Mouse (Mus musculus) adipocyte (in vitro differentiated cells): ENCODE measurements around the gene Eva1b.
A peak's percentile ranks its signal among the peaks of the same experiment; 100 is the strongest.

ENCODE experiments used
- DNase-seq: peaks from one replicate; pipeline ENCODE4 v3.0.0-alpha.2; 2016; ENCODE audit warnings: low spot score

Eva1b gene

DNA sequence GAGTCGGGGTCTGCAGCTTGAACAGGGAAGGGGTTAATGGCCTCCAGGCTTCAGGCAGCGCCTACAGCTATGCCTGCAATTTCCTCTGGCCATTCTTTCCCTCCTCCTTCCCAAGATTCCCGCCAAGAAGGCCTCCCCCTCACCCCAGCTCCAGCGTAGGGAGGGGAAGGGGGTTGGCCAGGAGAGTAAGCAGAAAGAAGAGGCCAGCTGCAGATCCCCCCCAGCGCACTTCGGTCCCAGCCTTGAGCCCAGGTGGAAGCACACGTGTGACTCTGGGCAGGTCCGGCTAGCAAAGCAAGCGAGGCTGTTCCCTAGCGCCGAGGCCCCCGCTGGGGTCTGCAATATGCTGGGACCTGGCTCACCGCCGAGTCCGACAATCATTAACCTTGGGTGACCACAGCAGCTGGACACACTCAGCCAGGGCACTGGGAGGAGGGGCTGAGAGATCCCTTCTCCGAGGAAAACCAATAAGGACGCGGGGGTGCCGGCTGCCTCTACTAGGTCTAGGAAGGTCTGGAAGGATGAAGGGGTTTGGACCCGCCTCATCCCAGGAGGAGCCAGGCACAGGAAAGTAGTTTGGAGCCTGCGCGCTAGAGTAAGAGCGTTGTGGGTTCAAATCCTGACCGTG is at the start of gene Eva1b:
Gene Eva1b, plus strand, starts transcription at position 212 of the 628 bp plus-strand sequence.
- no peak for DNase-seq

DNA sequence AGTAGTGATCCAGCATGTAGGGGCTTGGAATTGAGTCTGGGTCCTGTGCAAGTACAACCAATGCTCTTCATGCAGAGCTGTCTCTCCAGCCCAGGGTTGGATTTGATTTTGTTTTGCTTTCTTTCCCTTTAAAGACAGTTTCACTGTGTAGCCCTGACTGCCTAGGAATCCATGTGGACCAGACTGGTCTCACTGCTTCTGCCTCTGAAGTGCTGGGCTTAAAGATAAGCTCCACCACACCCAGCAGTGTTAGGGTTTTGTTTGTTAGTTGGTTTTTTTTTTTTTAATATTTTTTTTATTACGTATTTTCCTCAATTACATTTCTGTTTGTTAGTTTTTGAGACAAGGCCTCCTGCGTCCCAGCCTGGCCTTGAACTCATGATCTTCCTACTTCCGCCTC is 48.2 kb upstream of the Eva1b start:
- no peak for DNase-seq

DNA sequence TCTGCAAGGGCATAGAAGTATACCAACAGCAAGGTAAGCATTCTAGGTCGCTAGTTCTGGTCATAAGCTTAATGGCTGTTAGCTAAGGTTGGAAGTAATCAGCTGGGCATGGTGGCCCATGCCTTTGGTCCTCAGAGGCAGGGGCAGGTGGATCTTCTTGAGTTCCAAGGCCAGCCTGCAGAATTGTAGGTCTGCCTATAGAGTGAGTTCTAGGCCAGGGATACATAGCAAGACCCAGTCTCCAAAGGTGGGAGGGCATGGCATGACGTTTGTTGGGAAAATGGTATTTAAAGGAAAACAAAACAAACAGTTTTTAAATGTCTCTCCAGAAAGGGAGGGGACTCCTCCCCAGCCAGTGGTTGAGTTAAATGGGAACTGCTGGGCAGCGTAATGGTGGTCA is 46.8 kb upstream of the Eva1b start:
- no peak for DNase-seq

DNA sequence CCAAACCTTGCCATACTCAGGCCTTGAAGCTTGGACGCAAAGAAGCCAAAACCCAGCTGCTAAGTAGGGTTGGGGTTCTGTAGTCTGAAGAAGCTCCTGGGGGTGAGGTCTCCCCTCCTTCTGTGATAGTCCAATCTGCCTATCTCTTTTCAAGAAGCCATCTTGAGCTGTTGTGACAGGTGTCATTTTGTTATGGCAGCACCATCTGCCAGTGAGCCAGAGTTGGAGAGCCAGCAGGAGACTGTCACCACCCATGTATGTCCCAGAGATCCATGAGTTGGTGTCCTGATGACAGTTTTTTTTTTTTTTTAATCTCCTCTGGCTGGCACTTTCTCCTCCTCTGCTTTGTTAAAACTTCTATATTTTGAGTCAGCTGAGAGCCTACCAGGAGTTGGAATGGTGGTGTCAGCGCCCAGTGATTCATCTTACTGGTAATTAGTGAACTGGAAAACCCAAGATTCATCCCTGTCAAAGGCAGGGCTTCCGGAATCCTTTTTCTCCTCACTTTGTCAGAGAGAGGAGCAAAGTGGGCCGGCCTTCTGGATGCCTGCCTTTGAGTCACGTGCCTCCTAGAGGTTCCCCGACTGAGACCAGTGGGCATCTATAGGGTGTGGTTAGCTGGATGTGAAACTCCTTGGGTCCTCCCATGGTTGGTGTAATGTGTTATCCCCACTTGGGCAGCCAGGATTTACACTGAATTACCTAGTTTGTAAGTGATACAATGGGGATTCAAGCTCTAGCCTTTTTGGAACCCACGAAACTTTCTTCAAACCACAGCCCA is 45.3 kb upstream of the Eva1b start:
- DNase-seq = peak; percentile 75

DNA sequence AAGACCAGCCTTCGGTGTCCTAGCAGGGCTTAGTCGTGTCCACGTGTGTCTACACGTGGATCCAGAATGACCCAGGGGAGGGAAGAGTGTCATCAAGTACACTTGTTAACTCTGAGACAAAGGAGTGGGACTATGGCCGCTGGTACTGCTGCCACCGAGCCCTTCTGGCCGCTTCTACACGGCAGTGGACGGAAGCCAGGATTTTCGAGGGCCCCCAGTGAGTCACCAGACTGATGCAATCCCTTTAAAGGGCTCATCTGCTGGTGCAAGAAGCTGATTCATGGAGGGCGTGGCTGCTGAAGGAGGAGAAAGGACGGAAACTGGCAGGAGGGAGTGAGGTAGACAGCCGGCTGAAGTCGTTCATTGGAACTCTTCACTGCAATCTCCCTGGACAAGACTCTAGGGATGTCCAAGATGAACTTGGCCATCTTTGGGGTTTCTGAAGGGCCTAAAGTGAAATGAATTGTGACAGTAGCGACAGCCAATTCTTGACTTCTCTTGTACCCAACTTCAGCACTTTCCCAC is 44.4 kb upstream of the Eva1b start:
- peak; percentile 98 for DNase-seq

DNA sequence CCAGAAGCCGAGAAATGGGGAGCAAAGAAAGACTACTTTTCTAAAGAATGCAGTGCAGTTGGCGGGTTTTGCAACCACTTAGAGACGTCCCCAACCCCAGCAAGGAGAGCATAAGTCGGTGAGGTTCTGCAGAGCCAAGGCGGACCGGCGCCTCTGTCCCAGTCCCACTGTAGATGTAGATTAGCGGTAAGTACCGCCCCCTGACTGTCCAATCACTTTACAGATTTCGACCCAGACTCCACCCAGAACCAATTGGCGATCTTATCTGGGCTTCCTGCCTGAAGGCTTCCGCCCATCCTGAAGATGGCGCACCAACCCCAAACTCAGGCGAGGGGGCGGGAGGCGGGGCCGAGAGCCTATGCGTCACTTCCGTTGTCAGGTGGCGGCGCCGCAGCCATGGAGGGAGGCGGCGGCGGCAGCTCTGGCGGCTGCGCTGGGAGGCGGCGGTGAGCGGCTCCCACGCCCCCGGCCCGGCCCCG is 43.9 kb upstream of the Eva1b start, which contains the start of gene Stk40:
Gene Stk40, plus strand, starts transcription at position 368 of the 479 bp plus-strand sequence.
- DNase-seq = peak; percentile 98

DNA sequence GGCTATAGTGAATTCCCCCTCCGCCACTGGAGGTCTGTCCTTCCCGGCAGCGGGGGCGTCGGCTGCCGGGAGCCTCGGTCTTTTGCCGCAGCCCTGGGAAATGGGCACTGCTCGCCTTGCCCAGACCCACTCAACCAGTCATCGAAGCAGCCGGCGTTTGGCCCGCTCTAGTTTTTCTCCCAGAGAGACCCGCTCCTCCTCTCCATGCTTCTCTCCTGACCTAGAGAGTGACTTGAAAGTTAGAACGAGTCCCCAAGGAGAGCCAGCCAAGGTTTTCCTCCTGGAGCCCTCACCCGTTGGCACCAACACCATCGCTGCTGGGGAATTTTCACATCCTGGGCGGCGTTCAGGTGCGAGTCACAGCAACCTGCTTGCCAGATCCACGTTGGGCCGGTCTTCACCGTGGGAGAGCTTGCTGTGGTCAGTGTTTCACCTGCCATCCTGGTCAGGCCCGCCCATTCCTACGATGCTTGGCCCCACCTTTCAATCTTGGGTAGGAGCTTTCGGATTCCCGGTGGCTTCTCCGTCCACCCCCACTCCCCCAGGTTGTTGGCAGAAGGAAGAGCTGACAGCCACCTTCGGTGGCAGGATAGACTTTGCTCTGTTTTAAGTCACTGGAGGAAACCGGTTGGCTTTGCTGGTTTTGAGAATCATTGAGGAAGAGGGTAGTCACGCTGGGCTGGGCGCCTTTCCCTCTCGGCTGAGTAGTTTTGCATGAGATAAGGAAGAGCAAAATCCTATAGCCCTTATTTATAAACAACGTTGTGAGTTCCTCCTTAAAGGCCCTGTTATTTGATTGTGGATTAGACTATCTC is 43.1 kb upstream of the Eva1b start:
- no peak for DNase-seq

DNA sequence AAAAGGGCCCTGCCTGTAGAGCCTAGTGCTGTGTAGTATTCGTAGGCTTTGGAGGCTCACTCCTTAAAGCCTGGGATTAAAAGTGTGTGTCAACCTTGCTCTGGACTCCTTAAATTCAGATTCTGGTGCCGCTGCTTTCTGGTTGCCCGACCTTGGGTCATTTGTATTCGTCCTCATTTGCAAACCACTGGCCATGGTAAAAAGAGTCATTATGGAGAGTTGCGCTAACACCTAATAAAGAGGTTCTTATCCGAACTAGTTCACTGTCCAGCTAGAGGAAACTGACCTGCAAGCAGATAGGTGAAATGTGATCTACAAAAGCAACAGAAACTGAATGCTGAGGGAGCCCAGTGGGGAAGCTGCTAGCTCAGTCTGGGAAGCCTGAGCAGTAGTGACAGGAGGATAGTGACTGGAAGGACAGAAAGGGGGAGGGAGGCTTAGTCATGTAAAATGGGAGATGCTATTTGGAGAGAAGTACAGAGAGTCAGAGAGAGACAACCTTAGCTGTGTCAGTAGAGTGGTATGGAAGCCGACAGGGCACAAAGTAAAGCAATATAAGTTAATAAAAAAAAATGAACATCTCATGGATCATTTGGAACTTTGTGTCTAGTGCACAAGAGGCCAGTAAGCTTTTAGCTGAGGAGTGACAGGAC is 42.3 kb upstream of the Eva1b start:
- no peak for DNase-seq

DNA sequence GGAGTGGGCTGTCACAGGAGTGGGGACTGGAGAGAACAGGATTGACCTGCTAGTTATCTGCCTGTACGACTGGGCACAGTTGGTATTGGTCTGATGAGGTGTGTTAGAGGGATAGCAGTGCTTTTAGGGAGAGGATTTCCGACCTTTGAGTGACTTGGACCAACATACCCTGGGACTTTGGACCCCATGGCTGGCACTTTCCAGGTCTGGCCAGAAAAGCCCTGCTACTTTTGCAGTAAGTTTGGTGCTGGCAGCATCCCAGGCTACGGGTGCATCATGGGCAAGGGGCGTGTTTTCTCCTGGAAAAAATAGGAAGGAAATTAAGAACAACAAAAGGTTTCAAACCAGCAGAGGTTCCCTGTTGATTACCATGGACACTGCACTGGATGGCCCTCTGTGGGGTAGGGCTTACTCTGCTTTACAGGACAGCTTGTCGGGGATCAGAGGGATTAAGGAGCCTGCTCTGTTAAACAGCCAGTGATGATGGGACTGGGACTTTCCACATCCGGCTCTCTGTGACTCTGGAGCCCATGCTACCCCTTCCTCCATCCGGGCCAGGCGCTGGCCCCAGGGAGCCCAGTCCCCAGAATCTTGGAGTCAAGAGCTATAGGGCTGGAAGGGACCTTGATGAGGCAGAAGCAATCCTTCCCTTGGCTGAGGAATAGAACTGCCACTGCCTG is 39.3 kb upstream of the Eva1b start:
- DNase-seq = peak; percentile 45

DNA sequence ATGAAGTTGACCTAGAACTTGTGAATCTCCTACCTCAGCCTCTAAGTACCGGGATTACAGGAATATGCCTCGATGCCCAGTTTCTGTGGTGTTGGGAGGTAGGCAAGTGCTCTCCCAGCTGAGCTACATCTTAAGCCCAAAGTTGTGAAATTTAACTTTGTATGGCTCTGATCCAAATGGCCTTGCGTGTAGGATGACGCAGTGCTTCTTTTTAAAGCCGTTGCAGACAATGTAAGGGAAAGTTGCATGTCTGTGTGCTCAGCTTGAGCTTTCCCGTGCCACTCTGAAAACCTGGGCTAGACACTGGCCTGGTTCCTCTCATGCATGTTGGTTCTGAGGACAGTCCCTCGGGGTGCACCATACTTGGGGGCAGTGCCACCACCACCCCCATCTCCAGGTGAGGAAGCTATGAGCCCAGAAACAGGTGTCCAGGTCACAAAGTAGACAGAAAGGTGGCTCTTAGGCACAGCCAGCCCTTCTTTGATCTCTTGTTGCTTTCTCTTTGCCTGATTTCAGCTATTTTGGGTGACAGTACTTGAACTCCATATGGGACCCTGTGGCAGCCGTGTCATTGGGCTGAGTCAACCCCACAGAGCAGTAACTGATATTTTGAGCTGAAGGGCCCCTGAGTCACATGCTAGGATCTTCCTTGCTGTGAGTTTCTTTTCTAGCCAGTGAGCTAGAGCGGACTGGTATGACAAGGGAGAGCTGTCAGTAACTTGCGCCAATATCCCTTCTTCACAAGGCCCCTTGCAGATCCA is 37.8 kb upstream of the Eva1b start:
- DNase-seq = peak; percentile 86

DNA sequence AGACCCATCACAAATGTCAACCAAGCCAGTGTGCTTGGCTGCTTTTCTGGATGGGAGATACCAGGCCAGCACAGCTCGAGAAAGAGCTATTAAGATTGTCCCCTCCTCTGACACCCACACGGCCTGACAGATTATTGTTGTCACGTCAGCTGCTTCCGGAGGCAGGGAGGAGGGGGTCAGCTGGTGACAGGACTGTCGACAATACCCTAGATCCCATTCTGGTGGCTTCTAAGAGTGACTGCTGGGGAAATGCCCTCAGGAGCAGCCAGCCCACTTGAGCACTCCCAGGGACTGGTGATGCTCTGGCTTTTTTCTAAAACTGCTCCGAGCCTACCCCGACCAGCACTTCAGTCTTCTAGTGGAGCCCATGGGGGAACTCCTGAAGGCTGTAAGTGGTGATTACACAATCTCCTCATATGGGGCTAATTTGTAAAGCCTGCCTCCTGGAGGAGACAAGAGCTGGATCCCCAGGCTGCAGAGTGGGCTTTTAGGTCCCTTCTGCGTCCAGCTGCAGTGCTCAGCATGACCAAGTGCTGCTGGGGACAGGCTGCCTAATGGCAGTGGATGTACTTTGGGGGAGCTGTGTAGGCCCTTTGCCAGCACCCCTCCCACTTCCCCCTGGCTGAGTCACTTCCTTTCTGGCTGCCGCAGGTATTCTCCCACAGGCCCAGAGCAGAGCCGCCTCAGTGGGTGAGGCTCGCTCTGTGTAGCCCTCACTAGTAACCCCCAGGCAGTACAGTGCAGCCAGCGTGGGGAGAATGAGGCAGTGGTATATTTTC is 37.0 kb upstream of the Eva1b start:
- DNase-seq = peak; percentile 66

DNA sequence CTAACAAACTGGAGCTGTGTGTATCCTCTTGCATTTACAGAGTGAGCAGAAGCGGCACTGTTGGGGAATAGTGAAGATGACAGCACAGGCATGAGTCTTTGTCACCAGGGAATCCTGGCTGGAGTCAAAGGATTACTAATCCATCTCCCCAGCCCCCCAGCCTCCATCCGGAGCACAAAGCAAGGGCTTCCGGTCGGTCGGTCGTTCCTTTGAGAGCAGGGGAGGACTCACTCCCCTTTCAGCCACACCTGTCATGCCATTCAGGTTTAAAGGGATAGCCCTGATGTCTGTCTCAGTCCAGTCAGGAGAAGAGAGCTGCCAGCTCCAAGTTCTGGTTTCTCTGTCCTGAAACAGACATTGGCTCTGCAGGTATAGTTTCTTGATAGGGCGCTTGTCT is 36.4 kb upstream of the Eva1b start:
- no peak for DNase-seq

DNA sequence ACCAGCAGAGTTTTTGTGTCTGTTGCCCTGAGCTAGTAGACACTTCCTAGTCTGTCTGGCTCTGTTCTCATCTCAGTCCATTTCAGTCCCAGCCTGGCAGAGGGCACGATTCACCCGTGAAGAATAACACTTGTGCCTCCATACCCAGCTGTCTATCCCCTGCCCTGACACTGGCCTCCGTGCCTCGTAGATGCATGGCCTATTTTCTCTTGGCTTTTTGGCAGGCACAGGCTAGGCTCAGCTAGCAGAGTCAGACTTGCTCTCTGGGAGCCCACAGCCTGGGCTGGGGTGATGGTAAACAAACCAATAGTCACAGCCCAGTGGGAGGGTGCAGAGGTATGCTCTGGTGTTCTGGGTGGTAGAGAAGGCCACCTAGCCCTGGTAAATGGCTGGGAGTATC is 34.3 kb upstream of the Eva1b start:
- peak; percentile 62 for DNase-seq

DNA sequence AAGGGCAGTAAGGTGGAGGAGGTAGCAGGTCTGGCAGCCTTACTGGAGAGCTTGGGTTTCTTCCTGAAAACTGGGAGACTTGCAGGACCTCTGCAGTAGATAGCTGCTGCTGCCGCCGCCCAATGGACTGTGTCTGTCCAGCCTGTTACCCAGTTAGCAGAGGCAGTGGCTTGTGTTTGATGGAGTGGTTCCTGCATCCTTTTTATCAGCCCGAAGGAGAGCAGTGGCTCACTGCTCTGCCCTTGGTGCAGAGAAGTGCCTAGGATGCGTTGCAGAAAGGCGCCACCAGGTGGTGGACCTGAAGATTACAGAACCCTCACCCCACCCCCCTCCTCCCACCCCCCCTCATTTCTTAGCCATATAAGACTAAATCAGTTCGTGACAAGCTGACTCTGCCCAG is 33.6 kb upstream of the Eva1b start:
- peak; percentile 51 for DNase-seq

DNA sequence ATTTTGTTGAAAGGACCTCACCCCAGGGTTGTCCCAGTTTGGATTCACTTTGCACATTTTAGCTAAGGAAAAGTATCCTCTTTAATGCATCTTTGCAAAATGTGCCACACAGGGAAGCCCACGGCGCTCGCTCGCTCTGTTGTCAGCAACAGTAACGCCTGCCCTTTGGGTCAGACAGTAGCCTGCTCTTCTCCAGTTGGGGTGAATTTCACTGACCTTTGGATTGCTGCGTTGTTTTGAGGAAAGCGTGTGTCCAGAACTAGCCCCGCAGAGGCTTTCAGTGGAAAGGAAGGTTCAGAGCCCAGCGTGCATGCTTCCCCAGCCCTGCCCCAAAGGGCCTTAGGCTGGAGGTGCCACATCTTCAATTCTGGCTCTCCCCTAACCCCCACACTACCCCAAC is 32.1 kb upstream of the Eva1b start:
- no peak for DNase-seq

DNA sequence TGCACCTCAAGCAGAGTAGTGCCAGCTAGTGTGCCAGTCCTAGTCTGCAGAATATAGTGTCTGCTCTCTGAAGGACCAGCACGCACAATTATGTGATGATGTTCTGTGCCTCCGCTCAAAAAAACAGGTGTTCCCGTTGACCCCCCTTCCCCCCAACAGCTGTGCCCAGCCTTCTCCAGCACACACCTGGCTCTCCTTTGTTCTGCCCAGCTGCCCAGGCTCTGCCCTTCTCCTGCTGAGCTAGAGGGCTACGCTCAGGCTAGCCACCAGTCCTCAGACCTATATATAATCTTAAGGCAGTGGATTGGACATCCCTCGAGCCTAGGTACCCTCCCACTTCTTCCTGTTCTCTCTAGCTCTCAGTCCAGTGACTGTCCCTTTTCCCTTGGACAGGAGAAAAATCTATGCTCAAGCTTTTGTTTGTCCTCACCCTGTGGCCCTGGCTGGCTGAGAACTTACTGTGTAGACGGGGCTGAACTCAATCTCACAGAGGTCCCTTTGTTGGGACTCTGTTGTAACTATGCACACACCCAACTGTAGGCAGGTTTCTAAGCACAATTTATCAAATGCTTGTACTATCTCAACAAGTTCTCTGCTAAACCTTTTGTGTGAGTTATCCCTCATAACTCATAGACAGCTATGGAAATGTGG is 31.5 kb upstream of the Eva1b start:
- DNase-seq = no peak

DNA sequence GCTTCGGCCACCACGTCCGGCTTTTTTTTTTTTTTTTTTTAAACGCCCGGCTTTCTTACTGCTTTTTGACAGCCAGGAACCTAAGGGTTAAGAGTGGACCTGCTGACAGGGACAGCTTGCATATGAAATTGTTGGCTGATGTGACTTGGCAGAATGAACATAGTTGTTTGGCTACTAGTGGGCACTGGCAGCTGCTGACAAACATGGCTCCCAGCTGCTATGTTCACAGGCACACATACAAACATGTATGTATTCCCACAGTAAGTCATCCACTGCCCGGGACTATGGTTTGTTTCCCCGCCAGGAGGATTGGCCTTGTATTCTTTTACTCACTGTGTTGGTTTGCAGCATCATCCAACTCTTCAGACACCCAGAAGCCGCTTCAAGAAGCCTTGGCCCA is 30.4 kb upstream of the Eva1b start:
- DNase-seq = peak; percentile 47

DNA sequence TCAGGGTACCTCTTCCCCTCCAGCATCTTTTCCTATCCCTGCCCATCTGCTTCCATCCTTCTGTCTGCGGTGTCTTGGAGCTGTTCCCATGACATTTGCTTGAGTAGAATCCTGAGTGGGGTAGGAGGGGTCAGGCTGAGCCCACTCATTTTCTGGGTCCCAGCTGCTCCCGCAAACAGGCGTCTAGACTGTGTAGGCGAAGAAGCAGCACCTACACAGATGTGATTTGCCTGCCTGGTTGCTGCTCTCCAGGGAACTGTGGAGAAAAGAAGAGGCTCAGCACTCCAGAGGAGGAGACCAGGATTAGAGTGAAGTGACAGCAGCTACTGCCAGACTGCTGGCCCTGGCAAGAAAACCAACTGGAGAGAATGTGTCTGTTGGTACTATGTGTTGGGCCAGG is 28.9 kb upstream of the Eva1b start:
- no peak for DNase-seq

DNA sequence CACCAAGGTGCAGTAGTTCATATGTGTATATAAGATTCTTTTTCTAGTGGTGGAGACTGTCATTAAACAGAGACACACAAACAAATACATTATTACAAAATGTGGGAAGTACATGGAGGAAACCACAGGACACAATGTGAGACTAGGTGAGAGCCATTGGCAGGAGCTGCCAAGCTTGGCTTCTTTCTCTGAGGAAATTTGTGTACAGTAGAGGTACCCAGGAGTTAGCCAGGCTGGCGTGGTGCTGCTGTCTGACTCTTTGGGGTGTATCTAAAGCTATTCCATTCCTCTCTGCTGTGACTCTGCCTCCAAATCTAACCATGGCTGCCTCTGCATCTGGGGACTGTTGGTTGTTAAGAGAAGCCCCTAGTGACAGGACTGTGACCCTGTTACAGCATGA is 28.5 kb upstream of the Eva1b start:
- DNase-seq = no peak
